Mouse (Mus musculus): ENCODE measurements around the gene Pip4p1.

DNA sequence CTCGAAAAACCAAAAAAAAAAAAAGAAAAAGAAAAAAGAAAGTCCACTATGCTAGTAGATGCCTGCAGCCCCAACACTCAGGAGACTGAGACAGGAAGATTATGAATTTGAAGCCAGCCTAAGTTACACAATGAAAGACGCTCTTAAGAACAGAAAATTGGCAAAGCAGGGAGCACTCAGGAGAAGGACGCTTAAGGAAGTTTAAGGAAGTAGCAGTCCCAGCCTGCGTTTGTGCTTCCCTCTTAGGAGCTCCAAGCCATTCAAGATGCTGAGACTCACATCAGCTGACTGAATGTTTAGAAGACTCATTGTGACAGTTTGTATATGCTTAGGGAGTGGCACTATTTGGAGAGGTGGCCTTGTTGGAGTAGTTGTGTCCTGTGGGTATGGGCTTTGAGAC, 22.5 kb downstream of the Pip4p1 start:
- TF ChIP-seq CTCF (IDR thresholded peaks at IDR 0.05): no peak
- TF ChIP-seq EP300 (IDR thresholded peaks at IDR 0.05): no peak

Data from lung, postnatal 0 days (tissue).